Mouse (Mus musculus) mouse trophoblast stem cell (cell line): ENCODE measurements around the gene Sult2b1.

Experiments
- in situ Hi-C, 2 experiments: fragments of 300-500 bp; cut with MseI, MboI; formaldehyde crosslinking; loops; 2 replicates in 1 of 2; 3 replicates in 1 of 2; pipeline ENCODE4 v1.15.1; 2025

Gene Sult2b1

GRCm38 (mm10) chr7:45775237-45775636, 9.2 kb downstream of the Sult2b1 start:
- in situ Hi-C loops = no loop called here

- in situ Hi-C loops = no loop called here
Measured at GRCm38 (mm10) chr7:45771101-45771500, 13.4 kb downstream of the Sult2b1 start.

GRCm38 (mm10) chr7:45770427-45771082, 13.9 kb downstream of the Sult2b1 start:
- in situ Hi-C loops = no loop called here

GRCm38 (mm10) chr7:45767500-45767899, 17.0 kb downstream of the Sult2b1 start:
- in situ Hi-C loops = no loop called here

- in situ Hi-C loops = no loop called here
Measured at GRCm38 (mm10) chr7:45766764-45767163, 17.7 kb downstream of the Sult2b1 start.

GRCm38 (mm10) chr7:45765995-45766394, 18.5 kb downstream of the Sult2b1 start:
- in situ Hi-C loops = no loop called here

- in situ Hi-C loops = no loop called here
Measured at GRCm38 (mm10) chr7:45760151-45760550, 24.3 kb downstream of the Sult2b1 start.

GRCm38 (mm10) chr7:45759400-45759799, 25.1 kb downstream of the Sult2b1 start:
- in situ Hi-C loops = no loop called here

GRCm38 (mm10) chr7:45755703-45756102, 28.8 kb downstream of the Sult2b1 start:
- in situ Hi-C loops = no loop called here

GRCm38 (mm10) chr7:45750162-45750561, 34.3 kb downstream of the Sult2b1 start:
- in situ Hi-C loops = no loop called here

- in situ Hi-C loops = no loop called here
Measured at GRCm38 (mm10) chr7:45749401-45749800, 35.1 kb downstream of the Sult2b1 start.

- in situ Hi-C loops = no loop called here
Measured at GRCm38 (mm10) chr7:45748110-45748509, 36.4 kb downstream of the Sult2b1 start.

- in situ Hi-C loops = no loop called here
Measured at GRCm38 (mm10) chr7:45747450-45747849, 37.0 kb downstream of the Sult2b1 start.

- in situ Hi-C loops = no loop called here
Measured at GRCm38 (mm10) chr7:45746518-45746917, 38.0 kb downstream of the Sult2b1 start.

GRCm38 (mm10) chr7:45744387-45744786, 40.1 kb downstream of the Sult2b1 start:
- in situ Hi-C loops = no loop called here

GRCm38 (mm10) chr7:45742338-45742737, 42.1 kb downstream of the Sult2b1 start:
- in situ Hi-C loops = no loop called here

GRCm38 (mm10) chr7:45741777-45742176, 42.7 kb downstream of the Sult2b1 start:
- in situ Hi-C loops = no loop called here

- in situ Hi-C loops = no loop called here
Measured at GRCm38 (mm10) chr7:45741308-45741707, 43.2 kb downstream of the Sult2b1 start.

- in situ Hi-C loops = loop anchor here (5.0 to 10.0 kb wide), 3 partner anchors 62 to 195 kb away; no protein-coding TSS in a partner anchor
Measured at GRCm38 (mm10) chr7:45739820-45740219, 44.6 kb downstream of the Sult2b1 start.

- in situ Hi-C loops = loop anchor here (5.0 to 10.0 kb wide), 3 partner anchors 63 to 196 kb away; no protein-coding TSS in a partner anchor
Measured at GRCm38 (mm10) chr7:45739162-45739763, 45.2 kb downstream of the Sult2b1 start.

- in situ Hi-C loops = loop anchor here in 1 of 2 experiments (10.0 kb wide), 1 partner anchor 201 kb away; no protein-coding TSS in a partner anchor
Measured at GRCm38 (mm10) chr7:45733477-45733876, 51.0 kb downstream of the Sult2b1 start.

GRCm38 (mm10) chr7:45730727-45731431, 53.6 kb downstream of the Sult2b1 start:
- in situ Hi-C loops = loop anchor here in 1 of 2 experiments (10.0 kb wide), 1 partner anchor 204 kb away; no protein-coding TSS in a partner anchor
